Mouse (Mus musculus) midbrain, embryonic 11.5 days (tissue): ENCODE results near the gene Slc25a13. TPM values are rescaled to one million over a fixed set of nuclear protein-coding genes. Genes with fewer than 3 reads are reported as not detected.
A peak's percentile ranks its signal among the peaks of the same experiment; 100 is the strongest.

Experiments used
- ATAC-seq: fragments of 200-750 bp; cut with Nextera tagmentation; 2 replicates; pipeline ENCODE4 v1.8.0; 2017; ENCODE audit warnings: moderate TSS enrichment, moderate library complexity; ENCODE audit not compliant: low FRiP score
- DNase-seq: peaks from one replicate; pipeline ENCODE4 v3.0.0; 2015; ENCODE audit warnings: low spot score; ENCODE audit errors: missing footprints
- H3K27ac ChIP-seq: fragments of 300-500 bp; sonication (generic); 2 replicates; pipeline ENCODE4 v1.5.1; 2014; ENCODE audit warnings: low read depth, low read length
- H3K27me3 ChIP-seq: fragments of 300-500 bp; sonication (generic); 2 replicates; pipeline ENCODE4 v1.6.1; 2014; ENCODE audit warnings: mild to moderate bottlenecking, low read length, moderate library complexity, mixed read lengths; ENCODE audit not compliant: control insufficient read depth, insufficient read depth
- H3K36me3 ChIP-seq: fragments of 300-500 bp; sonication (generic); 2 replicates; pipeline ENCODE4 v1.6.1; 2014; ENCODE audit warnings: mild to moderate bottlenecking, low read length, moderate library complexity, mixed read lengths; ENCODE audit not compliant: control insufficient read depth, insufficient read depth
- H3K4me1 ChIP-seq: fragments of 300-500 bp; sonication (generic); 2 replicates; pipeline ENCODE4 v1.6.1; 2014; ENCODE audit warnings: low read length; ENCODE audit not compliant: control insufficient read depth, insufficient read depth
- H3K4me2 ChIP-seq: fragments of 300-500 bp; sonication (generic); 2 replicates; pipeline ENCODE4 v1.6.1; 2014; ENCODE audit warnings: mild to moderate bottlenecking, moderate library complexity
- H3K4me3 ChIP-seq: fragments of 300-500 bp; sonication (generic); 2 replicates; pipeline ENCODE4 v1.5.1; 2014; ENCODE audit warnings: low read depth, low read length
- H3K9ac ChIP-seq: fragments of 300-500 bp; sonication (generic); 2 replicates; pipeline ENCODE4 v1.6.1; 2014; ENCODE audit warnings: low read length
- H3K9me3 ChIP-seq: fragments of 300-500 bp; sonication (generic); 2 replicates; pipeline ENCODE4 v1.6.1; 2016; ENCODE audit warnings: low read length; ENCODE audit not compliant: control insufficient read depth
- WGBS: fragments of 180-500 bp; shearing (Covaris S2); extraction: QIAGEN DNeasy Blood & Tissue Kit; methylation state at CpG from one replicate; pipeline ENCODE4 v1.1.7; 2014; 5-methylcytosine and 5-hydroxymethylcytosine counted together
- polyA plus RNA-seq: library from polyadenylated mRNA; unstranded; fragments of >200 nt; fragmentation: Nextera tagmentation; extraction: Ambion mirVana; gene quantifications from 2 replicates; pipeline ENCODE4 v1.2.1, GENCODE M21; 2014

The Slc25a13 gene
- polyA plus RNA-seq, 1 experiment from 2014 or later = 34.7 TPM

DNA sequence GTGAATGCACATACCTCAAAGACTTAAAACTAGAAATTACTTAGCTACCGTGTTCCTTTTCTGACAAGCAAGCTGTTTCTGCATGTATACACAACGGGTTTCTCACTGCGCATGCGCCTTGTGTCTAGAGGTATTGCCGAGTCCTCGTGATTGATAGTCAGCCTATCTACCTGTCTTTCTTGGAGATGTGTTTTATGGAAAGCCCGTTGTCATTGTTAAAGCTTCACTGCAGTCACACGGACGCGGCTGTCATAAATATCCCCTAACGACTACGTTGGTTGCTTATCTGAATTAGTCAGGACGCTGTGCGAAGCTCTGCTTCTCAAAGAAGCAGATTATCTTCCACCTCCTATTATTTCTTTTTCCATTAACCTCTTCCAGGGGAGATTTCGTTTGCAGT is 201.4 kb downstream of the Slc25a13 start:
- Histone ChIP-seq H3K27ac (no peak overlapping the region), H3K9ac (no peak overlapping the region), H3K4me2 (no peak overlapping the region), H3K9me3 (no peaks in the 10 kb centered on the region), H3K36me3 (no peaks in the 10 kb centered on the region), H3K4me3 (no peak overlapping the region), H3K4me1 (no peaks in the 10 kb centered on the region), H3K27me3 (no peaks in the 10 kb centered on the region)
- WGBS = 80% methylated on average over 15 of the region's 15 CpGs
- DNase-seq (no peak), ATAC-seq (no peak)

DNA sequence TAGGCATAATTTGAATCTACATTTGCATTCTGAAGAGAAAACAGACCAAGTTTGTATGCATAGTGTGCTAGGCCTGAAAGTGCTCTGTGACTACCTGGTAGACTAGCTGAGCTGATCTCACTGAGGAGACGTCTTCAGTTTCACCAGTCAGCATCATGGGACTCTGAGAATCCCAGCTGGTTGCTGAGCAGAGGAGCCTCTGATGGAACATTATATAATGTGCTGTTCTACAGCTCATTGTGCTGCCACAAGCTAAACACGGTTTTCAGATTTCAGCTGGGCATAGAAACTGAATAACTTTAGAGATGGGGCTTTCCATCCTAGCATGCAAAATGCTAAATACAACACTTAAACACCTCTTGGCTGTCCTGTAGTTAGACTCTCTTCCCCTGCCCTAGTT is 205.6 kb downstream of the Slc25a13 start:
- no peaks in the 10 kb centered on the region for H3K4me1 ChIP-seq
- H3K9ac ChIP-seq = no peak overlapping the region
- H3K27ac ChIP-seq = no peak overlapping the region
- WGBS = 77% methylated on average over 2 of the region's 2 CpGs
- H3K4me3 ChIP-seq = no peak overlapping the region
- H3K27me3 ChIP-seq = no peaks in the 10 kb centered on the region
- H3K36me3 ChIP-seq = no peaks in the 10 kb centered on the region
- DNase-seq (no peak), ATAC-seq (no peak)
- no peak overlapping the region for H3K4me2 ChIP-seq
- no peaks in the 10 kb centered on the region for H3K9me3 ChIP-seq

DNA sequence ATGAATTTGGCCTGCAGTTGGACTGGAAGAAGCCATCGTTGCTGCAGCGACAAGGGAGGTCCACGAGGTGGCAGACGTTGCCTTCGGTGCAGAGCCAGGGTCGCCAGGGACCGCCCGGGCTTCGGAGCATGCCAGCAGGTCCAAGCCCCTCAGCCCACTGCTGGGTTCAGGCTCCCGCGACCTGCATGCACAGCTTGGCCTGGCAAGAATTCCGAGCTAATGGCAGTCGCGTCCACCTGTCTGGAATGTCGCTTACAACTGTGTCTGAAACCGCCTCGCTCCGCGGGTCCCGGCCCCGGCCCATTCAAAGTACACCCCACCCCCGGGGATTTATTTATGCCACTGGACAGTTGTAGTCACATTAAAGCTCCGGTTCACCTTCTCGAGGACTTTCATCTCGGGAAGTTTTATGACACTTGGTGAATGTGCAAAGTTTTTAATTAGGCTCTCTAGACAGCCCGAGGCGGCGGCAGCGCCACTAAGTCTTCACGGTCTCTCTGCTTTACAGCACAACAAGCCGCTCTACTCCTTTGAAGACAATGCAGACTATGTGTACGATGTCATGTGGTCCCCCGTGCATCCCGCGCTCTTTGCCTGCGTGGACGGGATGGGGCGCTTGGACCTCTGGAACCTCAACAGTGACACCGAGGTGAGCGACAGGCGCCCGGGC is 211.1 kb downstream of the Slc25a13 start:
- peak; percentile 96 for DNase-seq
- H3K4me2 ChIP-seq = peak overlapping the region; percentile 89
- H3K36me3 ChIP-seq = no peaks in the 10 kb centered on the region
- no peaks in the 10 kb centered on the region for H3K27me3 ChIP-seq
- peak overlapping the region; percentile 53; the same call in 1 of the 2 replicates for H3K9ac ChIP-seq
- peak; percentile 97 for ATAC-seq
- no peak overlapping the region for H3K27ac ChIP-seq
- H3K4me1 ChIP-seq = 0 out of 2 replicates have a peak, but pooled peaks cover 2% of the 10 kb centered on the region
- peak overlapping the region; percentile 46 for H3K4me3 ChIP-seq
- H3K9me3 ChIP-seq = no peaks in the 10 kb centered on the region
- WGBS = 2% methylated on average over 42 of the region's 42 CpGs

- H3K4me2 ChIP-seq = no peak overlapping the region
- no peak overlapping the region for H3K27ac ChIP-seq
- ATAC-seq = 0 out of 2 replicates have a peak, but pooled peaks have one; percentile 11
- 0 out of 2 replicates have a peak, but pooled peaks cover 2% of the 10 kb centered on the region for H3K4me1 ChIP-seq
- no peak overlapping the region for H3K9ac ChIP-seq
- no peak for DNase-seq
- no peaks in the 10 kb centered on the region for H3K27me3 ChIP-seq
- H3K4me3 ChIP-seq = no peak overlapping the region
- H3K9me3 ChIP-seq = no peaks in the 10 kb centered on the region
- H3K36me3 ChIP-seq = no peaks in the 10 kb centered on the region
- 68% methylated on average over 12 of the region's 12 CpGs for WGBS
These were observed 212.1 kb downstream of the Slc25a13 start for GRCm38 (mm10) chr6:6004756-6005485.

- DNase-seq = no peak
These were observed 214.9 kb downstream of the Slc25a13 start for GRCm38 (mm10) chr6:6002061-6002460.

GRCm38 (mm10) chr6:5997535-5997934 is 219.4 kb downstream of the Slc25a13 start:
- H3K9me3 ChIP-seq = no peaks in the 10 kb centered on the region
- no peak overlapping the region for H3K27ac ChIP-seq
- no peak for DNase-seq
- H3K9ac ChIP-seq = no peak overlapping the region
- 66% methylated on average over 6 of the region's 6 CpGs for WGBS
- H3K27me3 ChIP-seq = no peaks in the 10 kb centered on the region
- no peaks in the 10 kb centered on the region for H3K36me3 ChIP-seq
- ATAC-seq = 0 out of 2 replicates have a peak, but pooled peaks have one; percentile 35
- 0 out of 2 replicates have a peak, but pooled peaks cover 3% of the 10 kb centered on the region for H3K4me1 ChIP-seq
- no peak overlapping the region for H3K4me3 ChIP-seq
- H3K4me2 ChIP-seq = no peak overlapping the region

More at GRCm38 (mm10) chr6:6002061-6002460, 214.9 kb downstream of the Slc25a13 start:
- 87% methylated on average over 3 of the region's 3 CpGs for WGBS
- no peaks in the 10 kb centered on the region for H3K9me3 ChIP-seq
- no peaks in the 10 kb centered on the region for H3K36me3 ChIP-seq
- no peak for ATAC-seq
- H3K27ac ChIP-seq = no peak overlapping the region
- H3K4me2 ChIP-seq = no peak overlapping the region
- no peak overlapping the region for H3K4me3 ChIP-seq
- H3K4me1 ChIP-seq = 0 out of 2 replicates have a peak, but pooled peaks cover 5% of the 10 kb centered on the region
- H3K27me3 ChIP-seq = no peaks in the 10 kb centered on the region
- no peak overlapping the region for H3K9ac ChIP-seq

- H3K27me3 ChIP-seq = no peaks in the 10 kb centered on the region
- H3K4me3 ChIP-seq = no peak overlapping the region
- no peaks in the 10 kb centered on the region for H3K36me3 ChIP-seq
- H3K4me2 ChIP-seq = no peak overlapping the region
- DNase-seq = no peak
- H3K27ac ChIP-seq = no peak overlapping the region
- H3K4me1 ChIP-seq = 0 out of 2 replicates have a peak, but pooled peaks cover 3% of the 10 kb centered on the region
- H3K9ac ChIP-seq = no peak overlapping the region
- ATAC-seq = no peak
- no peaks in the 10 kb centered on the region for H3K9me3 ChIP-seq
- WGBS = 69% methylated on average over 7 of the region's 7 CpGs
These were observed 223.9 kb downstream of the Slc25a13 start for GRCm38 (mm10) chr6:5993056-5993455.

DNA sequence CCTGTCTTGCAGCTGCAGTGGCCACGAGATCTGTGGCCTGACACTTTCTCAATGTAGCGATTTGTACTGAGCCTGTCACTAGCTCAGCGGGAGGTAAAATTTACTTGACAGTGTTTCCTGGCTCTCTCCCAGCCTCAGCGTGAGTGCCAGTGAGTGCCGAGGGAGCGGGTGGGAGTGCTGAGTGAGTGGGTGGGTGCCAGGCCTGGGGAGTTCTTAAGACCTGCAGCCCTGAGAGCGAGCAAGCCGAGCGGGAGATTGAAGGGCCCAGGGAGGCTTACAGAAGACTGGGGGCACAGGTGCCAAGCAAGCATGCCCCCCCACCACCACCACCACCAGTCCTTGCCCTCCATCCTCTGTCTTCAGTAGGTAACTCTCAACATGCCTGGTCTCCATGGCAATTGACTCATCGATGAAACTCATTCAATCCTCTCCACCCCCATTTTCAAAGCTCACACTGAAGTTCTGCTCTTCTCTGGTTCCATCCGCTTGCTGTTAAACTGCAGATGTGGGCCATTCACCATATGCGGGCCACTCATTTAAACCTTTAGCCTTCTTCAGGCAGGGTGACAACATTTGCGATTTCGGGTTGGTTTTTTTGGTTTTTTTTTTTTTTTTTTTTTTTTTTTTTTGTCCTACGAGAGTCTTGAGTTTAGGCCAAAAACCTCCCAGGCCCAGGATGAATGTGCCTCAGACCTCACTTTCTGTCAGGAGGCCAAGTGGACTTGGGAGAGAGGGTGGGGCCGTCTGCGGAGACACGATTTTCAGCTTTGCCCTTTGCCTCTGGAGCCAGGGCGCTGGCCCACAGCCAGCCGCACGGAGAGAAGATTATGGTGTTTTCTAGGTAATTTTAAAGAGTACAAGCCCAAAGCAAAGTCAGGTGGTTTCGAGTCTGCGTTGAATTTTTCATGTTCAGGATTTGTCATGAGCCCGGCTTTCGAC is 224.9 kb downstream of the Slc25a13 start:
- Histone ChIP-seq H3K4me1 (no peaks in the 10 kb centered on the region), H3K27me3 (no peaks in the 10 kb centered on the region), H3K36me3 (no peaks in the 10 kb centered on the region), H3K27ac (no peak overlapping the region), H3K9ac (no peak overlapping the region), H3K9me3 (no peaks in the 10 kb centered on the region), H3K4me2 (no peak overlapping the region), H3K4me3 (no peak overlapping the region)
- ATAC-seq = 0 out of 2 replicates have a peak, but pooled peaks have one; percentile 24
- WGBS = 61% methylated on average over 25 of the region's 25 CpGs
- no peak for DNase-seq
